Mouse (Mus musculus): ENCODE data around the gene Irf2bpl.

- no peak for TF ChIP-seq CTCF (IDR thresholded peaks at IDR 0.05; ENCODE audit: insufficient read depth, low read length)
- TF ChIP-seq POLR2A (IDR thresholded peaks at IDR 0.05; ENCODE audit: borderline replicate concordance, extremely low read depth, low read depth, low read length) = no peak
Measured at GRCm38 (mm10) chr12:86883019-86883279, 1.6 kb downstream of the Irf2bpl start.

Measured in lung, adult 2 months (tissue).